ENCODE assay signal across 29 mouse cellular contexts in the genomic region with DNA sequence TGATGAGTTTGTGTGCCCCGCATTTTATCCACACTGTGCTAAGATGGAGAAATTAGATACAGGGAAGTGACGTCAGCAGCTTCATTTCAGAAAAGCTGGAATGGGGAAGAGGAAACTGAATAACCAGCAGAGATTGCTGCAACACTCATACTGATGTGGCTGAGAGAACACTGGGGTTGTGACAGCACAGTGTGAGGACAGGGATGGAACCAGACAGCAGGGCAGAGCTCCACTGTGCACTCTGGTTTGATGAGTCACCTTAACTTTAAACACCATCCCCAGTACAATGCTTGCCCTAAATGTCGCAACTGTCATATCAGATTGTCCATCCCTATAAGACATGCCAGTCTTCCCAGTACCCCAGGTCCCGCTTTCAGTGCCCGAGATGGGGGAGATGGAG. TPM values are rescaled to one million over a fixed set of nuclear protein-coding genes. Genes with fewer than 3 reads are reported as not detected.
A peak's percentile ranks its signal among the peaks of the same experiment; 100 is the strongest.
DNase-seq lines count a peak whose midpoint lies in the region; ATAC-seq and TF ChIP-seq lines count a peak whose summit lies in the region.
"Had no signal": no experiment of that assay in that cellular context is flagged by ENCODE, and none has a peak within 500 bp of the region (broad histone marks: within the 10 kb centered on the region; RNA-seq: fewer than 3 reads in every experiment).

No protein-coding gene starts in this region.

- WGBS in liver, embryonic 16.5 days (ENCODE audit: insufficient replicate concordance) = 58% methylated on average over 5 of the region's 5 CpGs
- 60% methylated on average over 5 of the region's 5 CpGs for WGBS in liver, embryonic 12.5 days (ENCODE audit: insufficient replicate concordance)
- WGBS in forebrain, embryonic 12.5 days = 85% methylated on average over 5 of the region's 5 CpGs

- no peak overlapping the region for H3K4me3 ChIP-seq in liver, embryonic 16.5 days (ENCODE audit: low read depth, low read length)
- no peak overlapping the region for H3K4me3 ChIP-seq in liver, embryonic 12.5 days
- H3K4me3 ChIP-seq in bone marrow macrophage, adult 2 months (ENCODE audit: insufficient read depth, low read length) = no peak overlapping the region
- no peak overlapping the region for H3K4me3 ChIP-seq in forebrain, embryonic 12.5 days (replicated peaks)
- H3K4me3 ChIP-seq: embryonic facial prominence, embryonic 13.5 days; embryonic facial prominence, embryonic 15.5 days; erythroblast, embryonic 14.5 days; forebrain, embryonic 10.5 days; forebrain, embryonic 13.5 days; forebrain, embryonic 15.5 days had no signal

- H3K9me3 ChIP-seq in liver, embryonic 16.5 days (replicated peaks; ENCODE audit: control insufficient read depth, low read length) = no peaks in the 10 kb centered on the region
- H3K9me3 ChIP-seq in liver, embryonic 12.5 days (replicated peaks) = no peaks in the 10 kb centered on the region
- H3K9me3 ChIP-seq in forebrain, embryonic 12.5 days = no peaks in the 10 kb centered on the region
- H3K9me3 ChIP-seq: embryonic facial prominence, embryonic 13.5 days; embryonic facial prominence, embryonic 15.5 days; forebrain, embryonic 10.5 days; forebrain, embryonic 13.5 days; forebrain, embryonic 15.5 days had no signal

- peak; percentile 2 for DNase-seq in 416B (ENCODE audit: low read depth)
- no peak for DNase-seq in right cerebral cortex, postnatal 10 days (ENCODE audit: low spot score in 2 of 2)
- DNase-seq: adrenal gland, adult 8-10 months; adrenal gland, postnatal 14 days; adrenal gland, postnatal 36 days; B cell, adult 2 months; cerebellum, adult 11 months; cerebellum, adult 18-20 months; cerebellum, adult 8-10 months; cerebellum, adult 9-11 months; cerebellum, postnatal 14 days; cerebellum, postnatal 36 days; embryo, embryonic 11 days; forebrain, postnatal 0 days had no signal

- no peak for TF ChIP-seq CTCF in bone marrow macrophage, adult 2 months (IDR thresholded peaks at IDR 0.05; ENCODE audit: low read depth, low read length)

- H3K4me2 ChIP-seq in liver, embryonic 16.5 days (ENCODE audit: low read depth, low read length) = no peak overlapping the region
- H3K4me2 ChIP-seq in liver, embryonic 12.5 days = no peak overlapping the region
- H3K4me2 ChIP-seq in forebrain, embryonic 12.5 days = no peak overlapping the region
- H3K4me2 ChIP-seq: embryonic facial prominence, embryonic 13.5 days; embryonic facial prominence, embryonic 15.5 days; forebrain, embryonic 13.5 days; forebrain, embryonic 15.5 days had no signal

- no peak for TF ChIP-seq POLR2A in bone marrow macrophage, adult 2 months (IDR thresholded peaks at IDR 0.05; ENCODE audit: borderline replicate concordance, low read depth, low read length)

- H3K27me3 ChIP-seq in liver, embryonic 16.5 days (ENCODE audit: control insufficient read depth, insufficient read depth, low read depth, low read length) = no peaks in the 10 kb centered on the region
- no peaks in the 10 kb centered on the region for H3K27me3 ChIP-seq in liver, embryonic 12.5 days (replicated peaks)
- H3K27me3 ChIP-seq in forebrain, embryonic 12.5 days = no peaks in the 10 kb centered on the region
- H3K27me3 ChIP-seq: CH12.LX; embryonic facial prominence, embryonic 13.5 days; embryonic facial prominence, embryonic 15.5 days; forebrain, embryonic 13.5 days; forebrain, embryonic 15.5 days; Patski had no signal

- H3K9ac ChIP-seq in liver, embryonic 16.5 days (ENCODE audit: low read depth, low read length) = no peak overlapping the region
- no peak overlapping the region for H3K9ac ChIP-seq in liver, embryonic 12.5 days
- H3K9ac ChIP-seq in forebrain, embryonic 12.5 days = no peak overlapping the region
- H3K9ac ChIP-seq: embryonic facial prominence, embryonic 13.5 days; embryonic facial prominence, embryonic 15.5 days; forebrain, embryonic 13.5 days; forebrain, embryonic 15.5 days; forebrain, postnatal 0 days had no signal

- H3K4me1 ChIP-seq in liver, embryonic 16.5 days (ENCODE audit: control insufficient read depth, low read depth, low read length) = no peaks in the 10 kb centered on the region
- no peaks in the 10 kb centered on the region for H3K4me1 ChIP-seq in liver, embryonic 12.5 days
- peaks cover 35% of the 10 kb centered on the region for H3K4me1 ChIP-seq in bone marrow macrophage, adult 2 months (ENCODE audit: control insufficient read depth, insufficient read depth, low read length)
- H3K4me1 ChIP-seq in forebrain, embryonic 12.5 days = no peaks in the 10 kb centered on the region
- H3K4me1 ChIP-seq: embryonic facial prominence, embryonic 13.5 days; embryonic facial prominence, embryonic 15.5 days; forebrain, embryonic 13.5 days; forebrain, embryonic 15.5 days had no signal

- no peak overlapping the region for H3K27ac ChIP-seq in liver, embryonic 16.5 days (ENCODE audit: low read length)
- no peak overlapping the region for H3K27ac ChIP-seq in liver, embryonic 12.5 days
- H3K27ac ChIP-seq in bone marrow macrophage, adult 2 months (ENCODE audit: insufficient read depth, low read depth, low read length) = peak overlapping the region; percentile 19; the same call in 1 of the 2 replicates
- no peak overlapping the region for H3K27ac ChIP-seq in forebrain, embryonic 12.5 days
- H3K27ac ChIP-seq: embryonic facial prominence, embryonic 13.5 days; embryonic facial prominence, embryonic 15.5 days; forebrain, embryonic 10.5 days; forebrain, embryonic 13.5 days; forebrain, embryonic 15.5 days had no signal

- 0 out of 2 replicates have a peak, but pooled peaks have one; percentile 37 for ATAC-seq in liver, embryonic 16.5 days (ENCODE audit: low read depth)
- no peak for ATAC-seq in liver, embryonic 12.5 days
- no peak for ATAC-seq in forebrain, embryonic 12.5 days (ENCODE audit: low FRiP score)
- ATAC-seq: activated CD4-positive, CD25-positive, alpha-beta regulatory T cell, adult 4 months; CD4-positive, CD25-positive, alpha-beta regulatory T cell, adult 4 months; forebrain, embryonic 13.5 days; forebrain, embryonic 15.5 days; forebrain, postnatal 0 days; Patski had no signal

- no peaks in the 10 kb centered on the region for H3K36me3 ChIP-seq in liver, embryonic 16.5 days (ENCODE audit: control insufficient read depth, insufficient read depth)
- no peaks in the 10 kb centered on the region for H3K36me3 ChIP-seq in liver, embryonic 12.5 days
- no peaks in the 10 kb centered on the region for H3K36me3 ChIP-seq in forebrain, embryonic 12.5 days (replicated peaks)
- H3K36me3 ChIP-seq: embryonic facial prominence, embryonic 13.5 days; embryonic facial prominence, embryonic 15.5 days; forebrain, embryonic 10.5 days; forebrain, embryonic 15.5 days; G1E had no signal

RNA-seq across cellular contexts. Expression of a gene that starts 17.7 kb away (rescaled TPM):
- 0.05 and 0.21 TPM in 2 replicates for polyA plus RNA-seq in liver, embryonic 16.5 days (2015; fragmentation: Nextera tagmentation; extraction: Ambion mirVana)
- 0.43 and 0.98 TPM in 2 replicates for polyA plus RNA-seq in liver, embryonic 12.5 days (2016; fragmentation: Nextera tagmentation; extraction: Ambion mirVana)
- not detected in 2 replicates for polyA plus RNA-seq in bone marrow macrophage, adult 2 months (2012; ENCODE audit: insufficient read depth, insufficient read length, missing spikeins)
- 3.2 and 6.0 TPM in 2 replicates for polyA plus RNA-seq in forebrain, embryonic 12.5 days (2016; fragmentation: Nextera tagmentation; extraction: Ambion mirVana)
- polyA plus RNA-seq: activated CD4-positive, CD25-positive, alpha-beta regulatory T cell, adult 4 months; CD4-positive, CD25-positive, alpha-beta regulatory T cell, adult 4 months; erythroblast, embryonic 14.5 days; G1E had no signal
